Mouse (Mus musculus): ENCODE results near the gene Pctp. TPM values are rescaled to one million over a fixed set of nuclear protein-coding genes. Genes with fewer than 3 reads are reported as not detected.

Pctp gene
- total and polyA plus RNA-seq, 3 experiments: 6.4 to 10.2 TPM; not detected in 1

- TF ChIP-seq EP300 (IDR thresholded peaks at IDR 0.05; ENCODE audit: low read depth in 1 of 2, low read length in 2 of 2) (peak; percentile 38 to 57; a peak in 3 of 4 replicates), UBTF (IDR thresholded peaks at IDR 0.05; ENCODE audit: borderline replicate concordance, insufficient read depth, low read depth, low read length) (no peak)
Observed at GRCm38 (mm10) chr11:89982918-89983317, 19.8 kb downstream of the Pctp start (continued).

- Histone ChIP-seq H3K27me3 (ENCODE audit: control insufficient read depth in 1 of 2, insufficient read depth in 2 of 2, low read length in 2 of 2) (no peaks in the 10 kb centered on the region), H3K9me3 (replicated peaks; ENCODE audit: insufficient read depth, low read length) (no peaks in the 10 kb centered on the region), H3K9ac (ENCODE audit: control insufficient read depth, low read depth, low read length, poor library complexity, severe bottlenecking) (no peak overlapping the region; the same call in 1 of the 2 replicates), H3K27ac (ENCODE audit: control insufficient read depth, low read depth, low read length) (peak overlapping the region; percentile 96), H3K4me3 (ENCODE audit: control insufficient read depth in 1 of 2, insufficient read depth in 1 of 2, low read depth in 2 of 2, low read length in 2 of 2) (no peak overlapping the region), H3K4me1 (ENCODE audit: control insufficient read depth in 1 of 2, insufficient read depth in 2 of 2, low read length in 2 of 2) (peaks cover 36 to 62% of the 10 kb centered on the region in 2 experiments), H3K79me2 (ENCODE audit: control insufficient read depth, insufficient read depth, low read length, poor library complexity) (no peaks in the 10 kb centered on the region), H3K36me3 (ENCODE audit: control insufficient read depth in 1 of 2, insufficient read depth in 2 of 2, low read length in 2 of 2) (peaks cover 0 to 62% of the 10 kb centered on the region in 2 experiments; a peak in 2 of 4 replicates)
- DNase-seq (ENCODE audit: low read depth, low spot score): peak; percentile 74
- TF ChIP-seq ETS1 (IDR thresholded peaks at IDR 0.05; ENCODE audit: low read depth, low read length): peak; percentile 76; the same call in 1 of the 2 replicates
- no peak for TF ChIP-seq USF2 (IDR thresholded peaks at IDR 0.05; ENCODE audit: borderline replicate concordance in 1 of 2, insufficient read depth in 1 of 2, low read depth in 1 of 2, low read length in 2 of 2)
- no peak for TF ChIP-seq BHLHE40 (IDR thresholded peaks at IDR 0.05; ENCODE audit: borderline replicate concordance, low read depth, low read length)
- no peak for TF ChIP-seq E2F4 (IDR thresholded peaks at IDR 0.05; ENCODE audit: borderline replicate concordance, low read depth, low read length)
- peak; percentile 87 for TF ChIP-seq ZNF384 (IDR thresholded peaks at IDR 0.05; ENCODE audit: low read depth, low read length)
- 0 out of 2 replicates have a peak, but pooled peaks have one; percentile 0 for TF ChIP-seq CHD1 (IDR thresholded peaks at IDR 0.05; ENCODE audit: low read depth, low read length)
- TF ChIP-seq RCOR1 (IDR thresholded peaks at IDR 0.05; ENCODE audit: low read depth, low read length): peak; percentile 75
- TF ChIP-seq TAL1 (IDR thresholded peaks at IDR 0.05; ENCODE audit: low read length): peak; percentile 18; the same call in 1 of the 2 replicates
- TF ChIP-seq TBP (IDR thresholded peaks at IDR 0.05; ENCODE audit: low read depth, low read length): peak; percentile 20; the same call in 1 of the 2 replicates
- TF ChIP-seq ZKSCAN1 (IDR thresholded peaks at IDR 0.05; ENCODE audit: low read depth, low read length): no peak
- TF ChIP-seq MXI1 (IDR thresholded peaks at IDR 0.05; ENCODE audit: low read depth, low read length): no peak
- peak; percentile 82 for TF ChIP-seq GATA1 (IDR thresholded peaks at IDR 0.05; ENCODE audit: low read depth, low read length)
- TF ChIP-seq MYB (IDR thresholded peaks at IDR 0.05; ENCODE audit: low read depth, low read length): 0 out of 2 replicates have a peak, but pooled peaks have one; percentile 40
- peak; percentile 80 to 89 for TF ChIP-seq EP300 (IDR thresholded peaks at IDR 0.05; ENCODE audit: low read depth in 1 of 2, low read length in 2 of 2)
- TF ChIP-seq TCF12 (IDR thresholded peaks at IDR 0.05; ENCODE audit: low read depth, low read length): peak; percentile 83
- TF ChIP-seq CHD2 (IDR thresholded peaks at IDR 0.05; ENCODE audit: low read length): no peak
- TF ChIP-seq NELFE (IDR thresholded peaks at IDR 0.05; ENCODE audit: low read depth, low read length): no peak
- TF ChIP-seq MAX (IDR thresholded peaks at IDR 0.05; ENCODE audit: low read length): 0 out of 2 replicates have a peak, but pooled peaks have one; percentile 12
- TF ChIP-seq SIN3A (IDR thresholded peaks at IDR 0.05; ENCODE audit: low read length): peak; percentile 72
- no peak for TF ChIP-seq POLR2AphosphoS2 (IDR thresholded peaks at IDR 0.05; ENCODE audit: low read length)
Observed at GRCm38 (mm10) chr11:89980106-89980505, 22.6 kb downstream of the Pctp start.
